ENCODE assay signal across 13 mouse cellular contexts in the genomic region with DNA sequence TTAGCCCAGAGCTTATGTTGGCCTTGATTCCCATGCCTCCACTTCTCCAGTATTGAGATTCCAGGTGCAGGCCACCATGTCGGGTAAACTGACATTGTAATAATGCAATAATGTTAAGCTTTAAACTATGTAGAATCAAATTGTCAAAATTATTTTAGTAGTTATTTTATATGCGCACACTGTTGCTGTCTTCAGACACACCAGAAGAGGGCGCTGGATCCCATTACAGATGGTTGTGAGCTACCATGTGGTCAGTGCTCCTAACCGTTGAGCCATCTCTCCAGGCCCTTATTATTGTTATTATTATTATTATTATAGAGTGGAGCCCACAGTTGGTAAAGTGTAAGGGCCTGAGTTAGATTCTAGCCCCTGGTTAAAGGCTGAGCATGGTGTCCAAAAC. TPM values are rescaled to one million over a fixed set of nuclear protein-coding genes. Genes with fewer than 3 reads are reported as not detected.
A peak's percentile ranks its signal among the peaks of the same experiment; 100 is the strongest.
DNase-seq lines count a peak whose midpoint lies in the region; ATAC-seq and TF ChIP-seq lines count a peak whose summit lies in the region.
"Had no signal": no experiment of that assay in that cellular context is flagged by ENCODE, and none has a peak within 500 bp of the region (broad histone marks: within the 10 kb centered on the region; RNA-seq: fewer than 3 reads in every experiment).

No protein-coding gene starts in this region.

- ATAC-seq in heart, embryonic 14.5 days (ENCODE audit: insufficient number of reproducible peaks, insufficient read depth, low FRiP score, low read depth) = no peak
- ATAC-seq in limb, embryonic 14.5 days (ENCODE audit: low FRiP score, low read depth) = no peak

- H3K9me3 ChIP-seq in heart, embryonic 14.5 days (ENCODE audit: control insufficient read depth, low read length) = no peaks in the 10 kb centered on the region
- no peaks in the 10 kb centered on the region for H3K9me3 ChIP-seq in ES-Bruce4 (replicated peaks; ENCODE audit: control insufficient read depth, insufficient read depth, low read length, poor library complexity, severe bottlenecking)
- H3K9me3 ChIP-seq in limb, embryonic 14.5 days (ENCODE audit: control insufficient read depth, low read length) = no peaks in the 10 kb centered on the region
- H3K9me3 ChIP-seq: forebrain, embryonic 12.5 days; hindbrain, embryonic 13.5 days; kidney, embryonic 15.5 days; midbrain, embryonic 10.5 days; stomach, embryonic 15.5 days had no signal

- peak overlapping the region; percentile 79 for H3K4me2 ChIP-seq in heart, embryonic 14.5 days (ENCODE audit: low read length)
- H3K4me2 ChIP-seq in limb, embryonic 14.5 days (replicated peaks; ENCODE audit: low read depth, low read length, severe bottlenecking) = peak overlapping the region; percentile 69; the same call in 1 of the 2 replicates

- TF ChIP-seq EP300 in ES-Bruce4 (IDR thresholded peaks at IDR 0.05; ENCODE audit: insufficient read depth, low read depth, low read length) = no peak

- H3K27me3 ChIP-seq in heart, embryonic 14.5 days (ENCODE audit: control insufficient read depth, insufficient read depth, low read length) = no peaks in the 10 kb centered on the region
- no peaks in the 10 kb centered on the region for H3K27me3 ChIP-seq in liver, adult 2 months (ENCODE audit: control insufficient read depth, insufficient read depth, low read length)
- peaks cover 11% of the 10 kb centered on the region for H3K27me3 ChIP-seq in ES-Bruce4 (ENCODE audit: control insufficient read depth, insufficient read depth, low read length, poor library complexity, severe bottlenecking)
- peaks cover 48% of the 10 kb centered on the region for H3K27me3 ChIP-seq in limb, embryonic 14.5 days (ENCODE audit: control insufficient read depth, insufficient read depth, low read length)

- no peak for DNase-seq in heart, postnatal 14 days
- DNase-seq in liver, adult 2 months (ENCODE audit: extremely low read depth, low read depth, low spot score) = no peak
- no peak for DNase-seq in liver
- DNase-seq in limb, embryonic 14.5 days (ENCODE audit: low spot score) = no peak
- DNase-seq in cerebellum, adult 11 months = no peak
- DNase-seq: thymus, postnatal 4 days had no signal

- peaks cover 25 to 32% of the 10 kb centered on the region in 2 experiments for H3K4me1 ChIP-seq in heart, embryonic 14.5 days (ENCODE audit: control insufficient read depth in 2 of 2, insufficient read depth in 2 of 2, low read length in 2 of 2)
- peaks cover 15% of the 10 kb centered on the region; the same call in 1 of the 2 replicates for H3K4me1 ChIP-seq in liver, adult 2 months (ENCODE audit: control insufficient read depth, insufficient read depth, low read length)
- peaks cover 6% of the 10 kb centered on the region for H3K4me1 ChIP-seq in ES-Bruce4 (ENCODE audit: control insufficient read depth, insufficient read depth, low read length)
- H3K4me1 ChIP-seq in limb, embryonic 14.5 days (ENCODE audit: control insufficient read depth, insufficient read depth, low read length) = peaks cover 27% of the 10 kb centered on the region

- H3K9ac ChIP-seq in heart, embryonic 14.5 days (ENCODE audit: low read length) = no peak overlapping the region
- no peak overlapping the region for H3K9ac ChIP-seq in liver, adult 2 months (ENCODE audit: low read depth, low read length)
- no peak overlapping the region for H3K9ac ChIP-seq in ES-Bruce4 (ENCODE audit: low read depth, poor library complexity, severe bottlenecking)
- no peak overlapping the region for H3K9ac ChIP-seq in limb, embryonic 14.5 days (ENCODE audit: low read depth, low read length, severe bottlenecking)
- H3K9ac ChIP-seq: forebrain, embryonic 12.5 days had no signal

- peak overlapping the region in 1 of 2 experiments; percentile 88; a peak in 1 of 4 replicates for H3K4me3 ChIP-seq in heart, embryonic 14.5 days (ENCODE audit: control insufficient read depth in 1 of 2, insufficient read depth in 1 of 2, low read depth in 1 of 2, low read length in 2 of 2)
- no peak overlapping the region for H3K4me3 ChIP-seq in liver, adult 2 months (ENCODE audit: insufficient read depth, low read depth, low read length)
- no peak overlapping the region for H3K4me3 ChIP-seq in ES-Bruce4 (ENCODE audit: low read depth, low read length)
- 0 out of 2 replicates have a peak overlapping the region, but pooled peaks have one; percentile 52 for H3K4me3 ChIP-seq in limb, embryonic 14.5 days (replicated peaks; ENCODE audit: low read length)

- no peaks in the 10 kb centered on the region; the same call in 1 of the 2 replicates for H3K79me2 ChIP-seq in liver, adult 2 months (ENCODE audit: control insufficient read depth, insufficient read depth, low read length)

- TF ChIP-seq CTCF in liver, adult 2 months (IDR thresholded peaks at IDR 0.05; ENCODE audit: low read depth, low read length) = no peak
- peak; percentile 12 for TF ChIP-seq CTCF in ES-Bruce4 (IDR thresholded peaks at IDR 0.05; ENCODE audit: low read depth, low read length)

- 79% methylated on average over 4 of the region's 4 CpGs for WGBS in heart, embryonic 14.5 days
- WGBS in liver, adult 2 months = 91% methylated on average over 4 of the region's 4 CpGs
- WGBS in limb, embryonic 14.5 days = 79% methylated on average over 4 of the region's 4 CpGs

- TF ChIP-seq POLR2A in liver, adult 2 months (IDR thresholded peaks at IDR 0.05; ENCODE audit: extremely low read depth, insufficient read depth, low read length) = no peak
- TF ChIP-seq POLR2A in ES-Bruce4 (IDR thresholded peaks at IDR 0.05; ENCODE audit: insufficient read depth, low read length) = no peak
- no peak for TF ChIP-seq POLR2A in limb, embryonic 14.5 days (IDR thresholded peaks at IDR 0.05; ENCODE audit: borderline replicate concordance, extremely low read depth, insufficient read depth, insufficient read length)

- intact Hi-C loops in heart, postnatal 14 days (cut with DNase I) = loop anchor here (2.0 kb wide), 1 partner anchor 18 kb away; no protein-coding TSS in a partner anchor

- peak overlapping the region; percentile 68 to 83; a peak in 3 of 4 replicates for H3K27ac ChIP-seq in heart, embryonic 14.5 days (replicated peaks in 1 of 2; ENCODE audit: control insufficient read depth in 1 of 2, insufficient read depth in 1 of 2, low read depth in 2 of 2, low read length in 2 of 2)
- H3K27ac ChIP-seq in liver, adult 2 months (replicated peaks; ENCODE audit: insufficient read depth, low read depth, low read length) = peak overlapping the region; percentile 17; the same call in 1 of the 2 replicates
- no peak overlapping the region for H3K27ac ChIP-seq in ES-Bruce4 (ENCODE audit: insufficient read depth, low read length)
- no peak overlapping the region for H3K27ac ChIP-seq in limb, embryonic 14.5 days (replicated peaks; ENCODE audit: low read depth, low read length)
- H3K27ac ChIP-seq: forebrain, embryonic 12.5 days; hindbrain, embryonic 13.5 days; midbrain, embryonic 10.5 days had no signal

- H3K36me3 ChIP-seq in heart, embryonic 14.5 days (ENCODE audit: control insufficient read depth, insufficient read depth, low read length) = peaks cover 20% of the 10 kb centered on the region
- H3K36me3 ChIP-seq in liver, adult 2 months (ENCODE audit: control insufficient read depth, insufficient read depth, low read length) = no peaks in the 10 kb centered on the region
- no peaks in the 10 kb centered on the region for H3K36me3 ChIP-seq in ES-Bruce4 (ENCODE audit: control insufficient read depth, insufficient read depth, low read length, poor library complexity, severe bottlenecking)
- no peaks in the 10 kb centered on the region for H3K36me3 ChIP-seq in limb, embryonic 14.5 days (ENCODE audit: control insufficient read depth, insufficient read depth, low read length)
- H3K36me3 ChIP-seq: forebrain, embryonic 12.5 days; hindbrain, embryonic 13.5 days; kidney, embryonic 15.5 days; midbrain, embryonic 10.5 days; stomach, embryonic 15.5 days had no signal

RNA-seq across cellular contexts. Expression of gene Trim47, which starts 15.9 kb away (rescaled TPM):
- 63.3 and 66.1 TPM in 2 replicates for polyA plus RNA-seq in heart, embryonic 14.5 days (2014; fragmentation: Nextera tagmentation; extraction: Ambion mirVana)
- total RNA-seq in heart, postnatal 14 days (2021) = 10 to 100 TPM; 46.3 to 46.9 TPM
- 2.9 and 6.6 TPM in 2 replicates for total RNA-seq in liver, adult 2 months (2014; rRNA removed)
- 4.2 and 4.6 TPM in 2 replicates for polyA plus RNA-seq in liver, adult 2 months (2012; rRNA removed)
- 3.9 and 7.1 TPM in 2 replicates for polyA plus RNA-seq in ES-Bruce4 (2011; ENCODE audit: insufficient read depth, insufficient read length, low read depth, missing spikeins)
- polyA plus RNA-seq in limb, embryonic 14.5 days (2012; rRNA removed) = 25.5 and 35.2 TPM in 2 replicates
- polyA plus RNA-seq in limb, embryonic 14.5 days (2014; fragmentation: Nextera tagmentation; extraction: Ambion mirVana) = 25.1 and 28.5 TPM in 2 replicates

RNA-seq across cellular contexts. Expression of gene Trim65, which starts 19.9 kb away (rescaled TPM):
- polyA plus RNA-seq in heart, embryonic 14.5 days (2014; fragmentation: Nextera tagmentation; extraction: Ambion mirVana) = 3.8 and 4.8 TPM in 2 replicates
- total RNA-seq in heart, postnatal 14 days (2021) = 1 to 10 TPM; 7.3 to 8.2 TPM
- total RNA-seq in liver, adult 2 months (2014; rRNA removed) = 3.9 and 5.8 TPM in 2 replicates
- 7.7 and 8.3 TPM in 2 replicates for polyA plus RNA-seq in liver, adult 2 months (2012; rRNA removed)
- 0.78 and 1.2 TPM in 2 replicates for polyA plus RNA-seq in ES-Bruce4 (2011; ENCODE audit: insufficient read depth, insufficient read length, low read depth, missing spikeins)
- polyA plus RNA-seq in limb, embryonic 14.5 days (2012; rRNA removed) = 4.9 and 6.2 TPM in 2 replicates
- 3.1 and 4.1 TPM in 2 replicates for polyA plus RNA-seq in limb, embryonic 14.5 days (2014; fragmentation: Nextera tagmentation; extraction: Ambion mirVana)

RNA-seq across cellular contexts. Expression of gene Wbp2, which starts 24.3 kb away (rescaled TPM):
- 139 and 141 TPM in 2 replicates for polyA plus RNA-seq in heart, embryonic 14.5 days (2014; fragmentation: Nextera tagmentation; extraction: Ambion mirVana)
- 10 to 100 TPM; 83.6 to 89.5 TPM for total RNA-seq in heart, postnatal 14 days (2021)
- 14.8 and 24.8 TPM in 2 replicates for total RNA-seq in liver, adult 2 months (2014; rRNA removed)
- polyA plus RNA-seq in liver, adult 2 months (2012; rRNA removed) = 166 and 179 TPM in 2 replicates
- 179 and 198 TPM in 2 replicates for polyA plus RNA-seq in ES-Bruce4 (2011; ENCODE audit: insufficient read depth, insufficient read length, low read depth, missing spikeins)
- 58.6 and 76.2 TPM in 2 replicates for polyA plus RNA-seq in limb, embryonic 14.5 days (2012; rRNA removed)
- polyA plus RNA-seq in limb, embryonic 14.5 days (2014; fragmentation: Nextera tagmentation; extraction: Ambion mirVana) = 56.8 and 57.7 TPM in 2 replicates

RNA-seq across cellular contexts. Expression of gene Mrpl38, which starts 27.6 kb away (rescaled TPM):
- polyA plus RNA-seq in heart, embryonic 14.5 days (2014; fragmentation: Nextera tagmentation; extraction: Ambion mirVana) = 92.3 and 96.6 TPM in 2 replicates
- total RNA-seq in heart, postnatal 14 days (2021) = 10 to 100 TPM; 55.5 to 56.3 TPM
- total RNA-seq in liver, adult 2 months (2014; rRNA removed) = 26.4 and 40.2 TPM in 2 replicates
- polyA plus RNA-seq in liver, adult 2 months (2012; rRNA removed) = 63.7 and 77.7 TPM in 2 replicates
- 69.3 and 71.6 TPM in 2 replicates for polyA plus RNA-seq in ES-Bruce4 (2011; ENCODE audit: insufficient read depth, insufficient read length, low read depth, missing spikeins)
- 52.6 and 56.4 TPM in 2 replicates for polyA plus RNA-seq in limb, embryonic 14.5 days (2012; rRNA removed)
- polyA plus RNA-seq in limb, embryonic 14.5 days (2014; fragmentation: Nextera tagmentation; extraction: Ambion mirVana) = 85.8 and 86.5 TPM in 2 replicates

RNA-seq across cellular contexts. Expression of gene Unc13d, which starts 33.3 kb away (rescaled TPM):
- 0.66 and 0.69 TPM in 2 replicates for polyA plus RNA-seq in heart, embryonic 14.5 days (2014; fragmentation: Nextera tagmentation; extraction: Ambion mirVana)
- 1 to 10 TPM in 1 of 2 experiments, under 1 TPM in 1; 0.81 to 1.7 TPM for total RNA-seq in heart, postnatal 14 days (2021)
- total RNA-seq in liver, adult 2 months (2014; rRNA removed) = 0.37 and 0.87 TPM in 2 replicates
- polyA plus RNA-seq in liver, adult 2 months (2012; rRNA removed) = 0.54 and 1.4 TPM in 2 replicates
- 4.7 and 5.7 TPM in 2 replicates for polyA plus RNA-seq in ES-Bruce4 (2011; ENCODE audit: insufficient read depth, insufficient read length, low read depth, missing spikeins)
- 4.1 and 4.3 TPM in 2 replicates for polyA plus RNA-seq in limb, embryonic 14.5 days (2012; rRNA removed)
- polyA plus RNA-seq in limb, embryonic 14.5 days (2014; fragmentation: Nextera tagmentation; extraction: Ambion mirVana) = 3.4 and 3.8 TPM in 2 replicates

Comparison
In these comparisons a context has a peak if more than half of its experiments do, and no peak if none do; other contexts are left out.
1. H3K27ac ChIP-seq: peak in heart, embryonic 14.5 days (2 of 2) and liver, adult 2 months (single experiment); none in ES-Bruce4 (single experiment) and limb, embryonic 14.5 days (single experiment).